Mouse (Mus musculus) bone marrow, adult 2 months (tissue): Measurements from ENCODE around the gene Fxr1.

Source experiments
- CTCF ChIP-seq: fragments of 200-500 bp; IDR thresholded peaks from 2 replicates; pipeline ENCODE4 v1.5.1; 2011; ENCODE audit warnings: low read length, control low read depth; ENCODE audit not compliant: control insufficient read depth, insufficient read depth
- POLR2A ChIP-seq: fragments of 200-500 bp; IDR thresholded peaks from 2 replicates; pipeline ENCODE4 v1.6.1; 2011; ENCODE audit warnings: low read depth, mild to moderate bottlenecking, control low read depth, low read length, borderline replicate concordance; ENCODE audit not compliant: control insufficient read depth

GRCm38 (mm10) chr3:34028935-34029334, 9.2 kb downstream of the Fxr1 start:
- TF ChIP-seq POLR2A, result no peak
- TF ChIP-seq CTCF, result no peak
